Mouse (Mus musculus) neural tube, embryonic 12.5 days (tissue): ENCODE measurements around the gene Tcaim. TPM values are rescaled to one million over a fixed set of nuclear protein-coding genes. Genes with fewer than 3 reads are reported as not detected.

Experiments
- ATAC-seq: fragments of 200-750 bp; cut with Nextera tagmentation; 2 replicates; pipeline ENCODE4 v1.8.0; 2017; ENCODE audit warnings: low read depth, mild to moderate bottlenecking, moderate TSS enrichment, moderate library complexity; ENCODE audit not compliant: low FRiP score
- H3K27ac ChIP-seq: fragments of 300-500 bp; sonication (generic); 2 replicates; pipeline ENCODE4 v1.5.1; 2016
- H3K27me3 ChIP-seq: fragments of 300-500 bp; sonication (generic); replicated peaks from 2 replicates; pipeline ENCODE4 v1.6.1; 2016; ENCODE audit warnings: mild to moderate bottlenecking
- H3K36me3 ChIP-seq: fragments of 300-500 bp; sonication (generic); 2 replicates; pipeline ENCODE4 v1.6.1; 2016; ENCODE audit warnings: mild to moderate bottlenecking
- H3K4me1 ChIP-seq: fragments of 300-500 bp; sonication (generic); 2 replicates; pipeline ENCODE4 v1.6.1; 2016
- H3K4me2 ChIP-seq: fragments of 300-500 bp; sonication (generic); replicated peaks from 2 replicates; pipeline ENCODE4 v1.6.1; 2016; ENCODE audit warnings: mild to moderate bottlenecking
- H3K4me3 ChIP-seq: fragments of 300-500 bp; sonication (generic); 2 replicates; pipeline ENCODE4 v1.5.1; 2016
- H3K9ac ChIP-seq: fragments of 300-500 bp; sonication (generic); 2 replicates; pipeline ENCODE4 v1.6.1; 2016; ENCODE audit warnings: mild to moderate bottlenecking
- H3K9me3 ChIP-seq: fragments of 300-500 bp; sonication (generic); 2 replicates; pipeline ENCODE4 v1.6.1; 2016; ENCODE audit warnings: mild to moderate bottlenecking
- WGBS: fragments of 180-500 bp; shearing (Covaris S2); methylation state at CpG from one replicate; pipeline ENCODE4 v1.1.7; 2016; 5-methylcytosine and 5-hydroxymethylcytosine counted together
- polyA plus RNA-seq: library from polyadenylated mRNA; unstranded; fragments of >200 nt; fragmentation: Nextera tagmentation; extraction: Ambion mirVana; gene quantifications from 2 replicates; pipeline ENCODE4 v1.2.1, GENCODE M21; 2016

The Tcaim gene
- polyA plus RNA-seq, 1 experiment from 2014 or later = 7.8 TPM

DNA sequence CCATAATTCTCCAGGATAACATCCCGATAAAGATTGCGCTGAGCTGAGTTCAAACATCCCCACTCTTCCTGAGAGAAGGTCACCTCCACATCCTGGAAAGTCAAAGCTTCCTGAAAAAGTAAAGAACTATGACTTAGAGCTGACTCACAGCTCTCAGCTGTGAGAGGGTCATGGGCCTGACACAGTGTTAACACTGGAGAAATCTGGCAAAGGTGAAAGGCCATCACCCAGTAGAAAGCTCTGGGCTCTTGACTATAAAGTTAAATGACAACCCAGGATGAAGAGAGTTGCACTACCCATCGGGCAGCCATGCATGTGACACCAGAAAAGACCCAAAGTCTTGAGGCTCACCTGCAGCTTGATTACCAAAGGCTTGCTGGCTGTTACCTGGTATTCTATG lies 51.4 kb downstream of the Tcaim start:
- H3K27me3 ChIP-seq = no peaks in the 10 kb centered on the region
- H3K9me3 ChIP-seq = peaks cover 19% of the 10 kb centered on the region
- no peak for ATAC-seq
- no peak overlapping the region for H3K9ac ChIP-seq
- H3K4me3 ChIP-seq = no peak overlapping the region
- no peak overlapping the region for H3K4me2 ChIP-seq
- no peak overlapping the region for H3K27ac ChIP-seq
- H3K4me1 ChIP-seq = no peaks in the 10 kb centered on the region
- 96% methylated on average over 3 of the region's 3 CpGs for WGBS
- H3K36me3 ChIP-seq = peaks cover 93% of the 10 kb centered on the region

- H3K9ac ChIP-seq = no peak overlapping the region
- H3K4me1 ChIP-seq = peaks cover 13% of the 10 kb centered on the region
- H3K9me3 ChIP-seq = peaks cover 20% of the 10 kb centered on the region
- H3K27me3 ChIP-seq = no peaks in the 10 kb centered on the region
- H3K4me3 ChIP-seq = no peak overlapping the region
- no peak overlapping the region for H3K27ac ChIP-seq
- no peak for ATAC-seq
- H3K4me2 ChIP-seq = no peak overlapping the region
- H3K36me3 ChIP-seq = peaks cover 67% of the 10 kb centered on the region
These were observed 55.4 kb downstream of the Tcaim start for GRCm38 (mm10) chr9:122860752-122861151.

DNA sequence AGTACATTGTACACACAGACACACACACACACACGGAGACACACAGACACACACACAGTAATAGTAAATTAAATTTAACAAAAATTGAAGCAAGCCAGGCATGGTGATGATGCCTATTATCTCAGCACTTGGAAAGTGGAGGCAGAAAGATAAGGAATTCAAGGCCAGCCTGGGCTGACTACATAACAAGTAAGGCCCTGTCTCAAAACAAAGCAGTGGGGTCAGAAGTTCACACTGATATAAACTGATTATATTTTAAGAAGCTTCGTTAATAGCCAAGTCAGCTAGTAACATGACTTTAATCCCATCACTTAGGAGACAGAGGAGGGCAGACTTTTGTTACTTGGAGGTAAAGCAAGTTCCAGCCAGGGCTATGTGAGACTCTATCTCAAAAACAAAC lies 58.4 kb downstream of the Tcaim start:
- Histone ChIP-seq H3K4me2 (peak overlapping the region; percentile 72; the same call in 1 of the 2 replicates), H3K27ac (no peak overlapping the region), H3K36me3 (peaks cover 40% of the 10 kb centered on the region), H3K9ac (no peak overlapping the region), H3K4me3 (no peak overlapping the region), H3K4me1 (peaks cover 13% of the 10 kb centered on the region), H3K27me3 (no peaks in the 10 kb centered on the region), H3K9me3 (peaks cover 30% of the 10 kb centered on the region)
- no peak for ATAC-seq
- WGBS = 92% methylated on average over 2 of the region's 2 CpGs

DNA sequence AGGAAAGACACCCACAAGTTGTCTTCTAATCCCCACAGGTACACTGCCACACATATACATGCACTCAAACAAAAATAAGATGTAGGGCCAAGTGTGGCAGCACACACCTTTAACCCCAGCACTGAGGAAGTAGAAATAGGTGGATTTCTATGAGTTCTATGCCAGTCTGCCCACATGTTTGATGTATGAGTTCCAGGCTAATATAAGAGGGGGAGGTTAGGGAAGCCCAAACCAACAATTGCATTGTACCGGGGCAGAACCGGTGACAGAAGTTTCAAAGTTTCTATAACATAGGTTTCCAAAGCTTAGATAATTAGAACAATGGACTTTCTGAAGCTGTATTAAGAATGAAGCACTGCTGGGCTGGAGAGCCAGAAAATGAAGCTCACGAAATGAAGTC lies 59.5 kb downstream of the Tcaim start:
- no peaks in the 10 kb centered on the region for H3K27me3 ChIP-seq
- peaks cover 28% of the 10 kb centered on the region for H3K9me3 ChIP-seq
- peaks cover 30% of the 10 kb centered on the region for H3K36me3 ChIP-seq
- no peak overlapping the region for H3K27ac ChIP-seq
- no peak for ATAC-seq
- peak overlapping the region; percentile 72 for H3K4me2 ChIP-seq
- H3K4me3 ChIP-seq = peak overlapping the region; percentile 82
- H3K9ac ChIP-seq = peak overlapping the region; percentile 86
- H3K4me1 ChIP-seq = peaks cover 13% of the 10 kb centered on the region
- 63% methylated on average over 3 of the region's 3 CpGs for WGBS

GRCm38 (mm10) chr9:122865697-122866166 lies 60.4 kb downstream of the Tcaim start, which contains the start of gene Zfp445:
Gene Zfp445 (minus strand): TSS chr9:122866006.
- 1% methylated on average over 34 of the region's 34 CpGs for WGBS
- Histone ChIP-seq H3K27me3 (no peaks in the 10 kb centered on the region), H3K4me2 (peak within 1 kb of the TSS; percentile 72), H3K27ac (peak within 1 kb of the TSS; percentile 53), H3K4me1 (peaks cover 13% of the 10 kb centered on the region), H3K9ac (peak within 1 kb of the TSS; percentile 86), H3K4me3 (peak within 1 kb of the TSS; percentile 82), H3K9me3 (peaks cover 19% of the 10 kb centered on the region), H3K36me3 (peaks cover 21% of the 10 kb centered on the region)
- peak; percentile 94 for ATAC-seq

- peaks cover 15% of the 10 kb centered on the region; the same call in 1 of the 2 replicates for H3K9me3 ChIP-seq
- peak overlapping the region; percentile 72 for H3K4me2 ChIP-seq
- H3K4me1 ChIP-seq = peaks cover 13% of the 10 kb centered on the region
- no peaks in the 10 kb centered on the region for H3K27me3 ChIP-seq
- no peak overlapping the region for H3K9ac ChIP-seq
- H3K36me3 ChIP-seq = peaks cover 16% of the 10 kb centered on the region
- peak; percentile 39 for ATAC-seq
- H3K4me3 ChIP-seq = peak overlapping the region; percentile 82; the same call in 1 of the 2 replicates
- 92% methylated on average over 4 of the region's 4 CpGs for WGBS
- H3K27ac ChIP-seq = no peak overlapping the region
These were observed 60.9 kb downstream of the Tcaim start for GRCm38 (mm10) chr9:122866192-122866591.

- H3K9me3 ChIP-seq = no peaks in the 10 kb centered on the region
- H3K27me3 ChIP-seq = no peaks in the 10 kb centered on the region
- H3K36me3 ChIP-seq = no peaks in the 10 kb centered on the region; the same call in 1 of the 2 replicates
- H3K4me1 ChIP-seq = no peaks in the 10 kb centered on the region
- H3K27ac ChIP-seq = no peak overlapping the region
- no peak overlapping the region for H3K4me3 ChIP-seq
- H3K9ac ChIP-seq = no peak overlapping the region
- ATAC-seq = no peak
- no peak overlapping the region for H3K4me2 ChIP-seq
- 86% methylated on average over 4 of the region's 4 CpGs for WGBS
These were observed 67.3 kb downstream of the Tcaim start for GRCm38 (mm10) chr9:122872595-122872994.

GRCm38 (mm10) chr9:122874653-122875052 lies 69.3 kb downstream of the Tcaim start:
- Histone ChIP-seq H3K4me1 (no peaks in the 10 kb centered on the region), H3K9ac (no peak overlapping the region), H3K9me3 (no peaks in the 10 kb centered on the region), H3K27me3 (no peaks in the 10 kb centered on the region), H3K27ac (no peak overlapping the region), H3K4me2 (no peak overlapping the region), H3K36me3 (no peaks in the 10 kb centered on the region; the same call in 1 of the 2 replicates), H3K4me3 (no peak overlapping the region)
- WGBS = 76% methylated on average over 1 of the region's 1 CpGs
- ATAC-seq = no peak

DNA sequence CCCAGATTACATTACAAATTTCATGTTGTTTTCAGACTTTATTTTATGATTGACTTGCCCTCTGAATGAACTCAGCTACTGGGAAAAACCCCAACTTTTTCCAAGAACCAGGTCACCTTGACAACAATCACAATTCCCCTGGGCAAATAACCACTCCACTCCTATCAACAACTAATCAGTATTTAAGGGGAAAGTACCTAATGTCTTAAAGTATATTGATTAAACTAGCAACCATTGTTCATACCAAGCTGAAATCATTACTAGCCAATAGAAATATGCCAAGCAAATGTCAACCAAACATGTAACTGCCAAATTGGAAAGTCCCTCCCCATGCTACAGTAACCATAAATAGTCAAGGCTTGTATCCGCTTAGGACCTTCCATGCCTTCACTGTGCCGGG lies 69.8 kb downstream of the Tcaim start:
- Histone ChIP-seq H3K4me1 (no peaks in the 10 kb centered on the region), H3K9me3 (no peaks in the 10 kb centered on the region), H3K36me3 (no peaks in the 10 kb centered on the region; the same call in 1 of the 2 replicates), H3K27ac (no peak overlapping the region), H3K4me2 (no peak overlapping the region), H3K27me3 (no peaks in the 10 kb centered on the region), H3K4me3 (no peak overlapping the region), H3K9ac (no peak overlapping the region)
- WGBS = 86% methylated on average over 2 of the region's 2 CpGs
- no peak for ATAC-seq

DNA sequence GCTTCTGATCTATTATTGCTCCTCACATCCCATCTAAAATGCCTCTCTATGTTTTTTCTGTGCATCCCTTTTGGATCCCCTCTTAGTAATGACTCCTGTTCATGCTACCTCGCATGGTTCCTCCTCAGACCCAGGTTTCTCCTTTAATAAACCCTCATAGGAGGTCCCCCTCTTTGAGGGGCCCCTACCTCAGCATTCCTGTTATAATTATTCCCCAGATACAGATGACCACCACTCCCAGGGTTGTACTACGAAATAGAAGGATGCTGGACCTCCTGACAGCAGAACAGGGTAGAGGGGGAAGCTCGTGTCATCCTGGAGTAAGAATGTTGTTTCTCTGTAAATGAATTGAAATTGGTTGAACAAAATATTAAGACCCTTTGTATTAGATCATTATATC lies 80.0 kb downstream of the Tcaim start, which contains the start of gene Zkscan7:
Gene Zkscan7 (plus strand): TSS at position 301 of the 400 bp plus-strand sequence.
- Histone ChIP-seq H3K4me1 (peaks cover 11% of the 10 kb centered on the region; the same call in 1 of the 2 replicates), H3K27me3 (no peaks in the 10 kb centered on the region; the same call in 1 of the 2 replicates), H3K9me3 (no peaks in the 10 kb centered on the region), H3K9ac (no peak within 1 kb of the TSS), H3K36me3 (no peaks in the 10 kb centered on the region; the same call in 1 of the 2 replicates), H3K27ac (no peak within 1 kb of the TSS), H3K4me2 (peak within 1 kb of the TSS; percentile 69), H3K4me3 (peak within 1 kb of the TSS; percentile 55; the same call in 1 of the 2 replicates)
- no peak for ATAC-seq
- WGBS = 88% methylated on average over 3 of the region's 3 CpGs

Other genes with a start within 250 kb of the Tcaim start
- gene Topaz1, start 58.2 kb upstream of the Tcaim start, polyA plus RNA-seq = not detected in 2 replicates
- gene Gm35549, start 38.5 kb downstream of the Tcaim start, polyA plus RNA-seq = 0.34 TPM in 1 of 2 replicates, not detected in the other
- gene Zfp445, start 60.5 kb downstream of the Tcaim start, polyA plus RNA-seq = 101 and 115 TPM in 2 replicates
- 4.0 and 4.8 TPM in 2 replicates for gene Zkscan7, start 80.1 kb downstream of the Tcaim start, polyA plus RNA-seq
- gene Zfp105, start 117.5 kb downstream of the Tcaim start, polyA plus RNA-seq = 31.1 and 32.0 TPM in 2 replicates
- 29.1 and 31.8 TPM in 2 replicates for gene 1110059G10Rik, start 145.5 kb downstream of the Tcaim start, polyA plus RNA-seq
- 44.0 and 49.3 TPM in 2 replicates for gene Kif15, start 145.5 kb downstream of the Tcaim start, polyA plus RNA-seq
- 17.9 and 20.4 TPM in 2 replicates for gene Tmem42, start 215.8 kb downstream of the Tcaim start, polyA plus RNA-seq
- gene Tgm4, start 229.2 kb downstream of the Tcaim start, polyA plus RNA-seq = 0.24 and 0.50 TPM in 2 replicates